Mouse (Mus musculus) CH12F3 (cell line): ENCODE measurements around the gene Ggcx.
"Not testable (repeated sequence)": the region's sequence is repeated elsewhere in the genome, so short reads cannot be mapped to it uniquely, and the experiment has no call there.

ENCODE experiments used
- in situ Hi-C: fragments of 300-500 bp; cut with MboI; formaldehyde crosslinking; loops from 2 replicates; pipeline ENCODE4 v1.14.3; 2020; ENCODE audit warnings: low sequenced_read_pairs

Ggcx gene

DNA sequence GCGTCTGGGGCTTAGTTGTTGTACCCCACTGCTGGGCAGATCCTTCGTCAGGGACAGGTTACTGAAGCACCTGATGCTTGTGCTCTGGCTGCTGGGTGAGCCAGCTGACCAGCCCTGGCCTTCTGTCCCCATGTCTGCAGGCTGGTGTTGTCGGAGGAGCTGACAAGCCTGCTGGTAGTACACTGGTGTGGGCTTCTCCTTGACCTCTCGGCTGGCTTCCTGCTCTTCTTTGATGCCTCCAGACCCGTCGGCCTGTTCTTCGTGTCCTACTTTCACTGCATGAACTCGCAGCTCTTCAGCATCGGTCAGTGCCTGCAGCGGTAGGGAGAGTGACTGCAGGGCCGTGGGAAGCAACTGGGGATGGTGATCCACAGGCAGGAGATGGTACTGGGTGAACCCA, 11.5 kb downstream of the Ggcx start:
- in situ Hi-C loops = loop anchor here (5.0 kb wide), 2 partner anchors 102 to 147 kb away; no protein-coding TSS in a partner anchor

GRCm38 (mm10) chr6:72428036-72428435, 13.9 kb downstream of the Ggcx start:
- in situ Hi-C loops = loop anchor here (5.0 kb wide), 2 partner anchors 99 to 144 kb away; no protein-coding TSS in a partner anchor

DNA sequence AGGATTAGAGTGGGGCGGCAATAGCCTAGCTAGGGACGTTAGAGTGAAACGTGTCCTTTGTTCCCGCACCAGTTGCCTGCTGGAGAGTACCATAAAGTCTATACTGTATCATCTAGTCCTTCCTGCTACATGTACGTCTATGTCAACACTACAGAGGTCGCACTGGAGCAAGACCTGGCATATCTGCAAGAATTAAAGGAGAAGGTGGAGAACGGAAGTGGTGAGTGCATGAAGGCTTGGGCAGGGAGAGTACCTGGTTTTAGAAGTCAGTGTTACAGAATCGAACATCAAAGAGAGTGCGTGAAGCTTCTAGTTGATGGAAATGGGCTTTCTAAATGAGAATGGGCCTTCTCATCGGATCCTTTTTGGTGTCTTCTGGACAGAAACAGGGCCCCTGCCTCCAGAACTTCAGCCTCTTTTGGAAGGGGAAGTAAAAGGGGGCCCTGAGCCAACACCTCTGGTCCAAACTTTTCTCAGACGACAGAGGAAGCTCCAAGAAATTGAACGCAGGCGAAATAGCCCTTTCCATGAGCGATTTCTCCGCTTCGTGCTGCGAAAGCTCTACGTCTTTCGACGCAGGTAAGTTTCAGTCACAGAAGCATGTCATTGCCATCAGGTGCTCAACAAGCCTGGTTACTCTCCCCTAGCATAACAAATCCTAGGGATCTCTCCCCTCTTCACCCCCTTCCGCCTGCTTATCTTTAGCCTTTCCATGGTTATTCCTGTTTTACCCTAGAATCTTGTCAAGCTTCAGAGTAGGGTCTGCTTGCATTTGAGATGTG, 15.1 kb downstream of the Ggcx start:
- in situ Hi-C loops = loop anchor here (5.0 kb wide), 2 partner anchors 98 to 143 kb away; no protein-coding TSS in a partner anchor

DNA sequence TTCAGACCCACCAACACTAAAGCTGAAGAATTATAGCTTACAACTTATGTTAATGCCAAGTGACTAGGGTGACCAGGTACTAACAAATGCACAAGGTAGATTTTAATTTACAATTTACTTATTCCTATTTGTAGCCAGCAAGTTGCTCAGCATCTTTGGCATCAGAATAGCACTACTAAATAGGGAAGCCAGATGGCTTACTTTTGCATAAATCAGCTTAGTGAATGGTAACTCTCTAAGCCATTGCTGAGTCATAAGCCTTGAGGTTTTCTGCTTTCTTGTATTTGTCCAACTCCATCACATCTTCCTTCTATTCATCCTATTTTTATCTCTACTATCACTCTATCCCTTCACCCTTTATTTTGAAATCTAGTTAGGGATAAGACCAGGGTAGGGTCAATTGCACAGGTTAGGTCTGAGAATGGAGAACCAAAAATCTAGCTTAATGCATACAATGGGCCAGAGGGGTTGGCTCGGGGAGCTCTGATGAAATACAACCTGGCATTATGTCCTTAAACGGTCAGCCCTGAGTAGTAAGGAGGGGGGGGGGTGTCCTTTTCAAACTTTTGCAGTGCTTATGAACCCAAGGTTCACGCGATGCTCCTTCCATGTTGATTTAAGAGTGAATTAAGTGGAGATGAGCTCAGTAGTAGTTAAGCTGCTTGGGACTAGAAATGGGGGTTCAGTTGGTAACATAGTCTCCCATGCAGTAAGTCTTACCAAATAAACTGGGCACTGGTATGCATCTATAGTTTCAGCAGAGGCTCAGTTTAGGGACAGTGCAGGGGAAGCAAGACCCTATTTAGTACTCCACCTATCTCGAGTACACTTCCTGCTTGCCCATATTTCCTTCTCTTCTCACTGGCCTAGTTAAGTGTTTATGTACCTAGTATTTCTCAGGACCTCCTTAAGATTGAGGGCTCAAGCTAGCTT, 17.1 kb downstream of the Ggcx start:
- in situ Hi-C loops = no loop called here

GRCm38 (mm10) chr6:72432153-72432552, 18.0 kb downstream of the Ggcx start:
- in situ Hi-C loops = no loop called here

DNA sequence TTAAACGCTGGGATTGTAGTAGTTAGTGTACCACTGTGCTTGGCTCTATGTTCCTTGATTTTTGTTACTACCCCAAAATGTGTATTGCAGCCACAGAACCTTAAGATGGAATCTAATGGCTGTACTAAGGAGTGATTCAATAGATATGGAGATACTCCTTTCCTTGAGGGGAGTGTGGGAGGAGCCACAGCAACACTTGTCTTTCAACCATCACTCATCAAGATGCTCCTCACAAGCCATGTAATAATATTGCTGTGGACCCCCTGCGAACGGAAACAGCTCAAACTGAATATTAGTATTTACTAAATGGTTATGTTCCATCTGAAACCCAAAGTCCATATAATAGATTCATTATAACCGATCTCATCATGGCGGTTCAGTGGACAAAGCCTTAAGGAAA, 24.1 kb downstream of the Ggcx start:
- in situ Hi-C loops = no loop called here

GRCm38 (mm10) chr6:72438862-72439354, 24.8 kb downstream of the Ggcx start:
- in situ Hi-C loops = no loop called here

GRCm38 (mm10) chr6:72439355-72440185, 25.5 kb downstream of the Ggcx start, which contains the start of gene Mat2a:
Gene Mat2a (minus strand): TSS chr6:72439558.
- in situ Hi-C loops = no loop called here

GRCm38 (mm10) chr6:72440186-72440990, 26.3 kb downstream of the Ggcx start:
- in situ Hi-C loops = no loop called here

GRCm38 (mm10) chr6:72442921-72443604, 29.0 kb downstream of the Ggcx start:
- in situ Hi-C loops = no loop called here

GRCm38 (mm10) chr6:72445011-72445410, 30.9 kb downstream of the Ggcx start:
- in situ Hi-C loops = no loop called here

DNA sequence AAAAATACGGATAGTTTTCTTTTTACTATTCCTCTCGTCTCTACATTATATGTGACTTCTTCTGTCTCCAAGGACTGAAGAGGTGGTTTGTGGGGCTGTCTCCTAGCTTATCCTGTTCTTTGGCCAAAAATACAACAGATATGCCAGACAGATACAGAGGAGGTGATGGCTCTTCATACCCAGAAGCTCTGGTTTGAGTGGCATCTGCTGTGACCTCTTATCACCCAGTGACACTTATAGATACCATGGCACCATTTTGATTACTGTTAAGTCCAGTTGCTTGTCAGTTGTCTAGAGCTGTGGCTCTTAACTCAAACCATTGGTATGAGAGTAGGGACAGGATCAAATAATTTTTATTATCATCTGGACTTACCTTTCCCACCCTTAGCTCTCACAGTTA, 33.4 kb downstream of the Ggcx start:
- in situ Hi-C loops = no loop called here

GRCm38 (mm10) chr6:72451778-72452177, 37.7 kb downstream of the Ggcx start:
- in situ Hi-C loops = not testable (repeated sequence)

- in situ Hi-C loops = no loop called here
Observed at GRCm38 (mm10) chr6:72452329-72452728, 38.2 kb downstream of the Ggcx start.

GRCm38 (mm10) chr6:72453578-72453977, 39.5 kb downstream of the Ggcx start:
- in situ Hi-C loops = no loop called here

GRCm38 (mm10) chr6:72454072-72454746, 40.1 kb downstream of the Ggcx start:
- in situ Hi-C loops = no loop called here

DNA sequence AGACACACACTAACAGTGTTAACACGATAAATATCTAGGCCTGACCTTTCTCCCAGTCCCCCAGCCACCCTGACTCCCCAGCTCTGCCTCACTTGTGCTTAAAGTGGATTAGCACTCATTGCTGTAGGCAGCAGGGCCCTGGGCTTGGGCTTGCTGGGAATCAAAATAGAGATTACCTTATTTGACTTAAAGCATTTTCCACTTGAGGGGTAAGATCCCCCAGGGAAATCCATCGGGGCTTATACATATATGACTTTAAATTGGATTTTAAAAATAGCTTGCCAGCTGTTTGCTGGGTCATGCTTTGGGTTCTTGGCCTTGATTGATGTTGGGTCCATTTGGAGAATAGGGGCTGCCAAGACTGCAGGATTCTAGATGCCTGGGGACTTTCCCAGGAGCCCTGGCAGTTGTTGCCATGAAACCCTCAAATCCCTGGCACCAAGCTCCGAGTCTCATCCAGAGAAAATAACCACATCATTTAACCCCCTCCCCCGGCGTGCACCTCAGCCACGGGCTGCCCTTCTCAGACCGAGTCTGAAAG, 40.8 kb downstream of the Ggcx start:
- in situ Hi-C loops = no loop called here

GRCm38 (mm10) chr6:72456567-72456966, 42.5 kb downstream of the Ggcx start:
- in situ Hi-C loops = no loop called here
